Mouse (Mus musculus) lung, adult 2 months (tissue): ENCODE measurements at regions not wholly inside any gene's neighbourhood (a gene's known extent, or its start where the extent isn't known, plus 50 kb on each side); places are given as distances from the start of the nearest gene placed in this dataset.

Experiments
- DNase-seq: peaks from one replicate; pipeline ENCODE4 v3.0.0; 2022
- H3K4me1 ChIP-seq: fragments of 200-500 bp; 2 replicates; pipeline ENCODE4 v1.6.1; 2011; ENCODE audit warnings: low read length; ENCODE audit not compliant: control insufficient read depth, insufficient read depth
- H3K4me3 ChIP-seq: fragments of 200-500 bp; replicated peaks from 2 replicates; pipeline ENCODE3; 2011; ENCODE audit warnings: low read depth, mild to moderate bottlenecking, control low read depth, low read length; ENCODE audit errors: extremely low read depth
- CTCF ChIP-seq: fragments of 200-500 bp; IDR thresholded peaks from 2 replicates; pipeline ENCODE4 v1.5.1; 2011; ENCODE audit warnings: mild to moderate bottlenecking, low read length, control low read depth; ENCODE audit not compliant: insufficient read depth
- POLR2A ChIP-seq: fragments of 200-500 bp; IDR thresholded peaks from 2 replicates; pipeline ENCODE4 v1.6.1; 2011; ENCODE audit warnings: low read depth, mild to moderate bottlenecking, control low read depth, low read length, borderline replicate concordance; ENCODE audit errors: extremely low read depth
- WGBS: fragments of 180-500 bp; shearing (Covaris S2); methylation state at CpG from one replicate; pipeline ENCODE4 v1.1.7; 2018; 5-methylcytosine and 5-hydroxymethylcytosine counted together

DNA sequence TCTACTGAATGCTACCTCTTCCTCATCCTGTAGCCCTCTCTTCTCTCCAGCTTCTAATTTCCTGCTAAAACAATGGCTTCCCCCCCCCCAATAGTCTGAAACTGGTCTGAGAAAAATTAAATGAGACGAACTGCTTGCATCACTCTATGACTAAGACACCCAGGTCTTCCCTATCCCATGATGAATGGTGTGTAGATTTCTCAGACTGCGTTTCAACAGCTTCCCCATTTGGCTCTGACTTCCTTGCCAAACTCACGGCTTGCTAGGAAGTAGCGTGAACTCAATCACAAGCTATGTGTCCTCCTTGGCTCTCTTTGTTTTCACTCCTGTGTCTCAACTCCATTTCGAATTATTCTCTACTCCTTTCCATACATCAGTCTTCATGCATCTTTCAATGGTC is 126.4 kb upstream of the Rmdn2 start:
- Histone ChIP-seq H3K4me3 (no peak overlapping the region), H3K4me1 (peaks cover 3% of the 10 kb centered on the region)
- 59% methylated on average over 5 of the region's 5 CpGs for WGBS
- TF ChIP-seq CTCF (no peak), POLR2A (no peak)
- no peak for DNase-seq

DNA sequence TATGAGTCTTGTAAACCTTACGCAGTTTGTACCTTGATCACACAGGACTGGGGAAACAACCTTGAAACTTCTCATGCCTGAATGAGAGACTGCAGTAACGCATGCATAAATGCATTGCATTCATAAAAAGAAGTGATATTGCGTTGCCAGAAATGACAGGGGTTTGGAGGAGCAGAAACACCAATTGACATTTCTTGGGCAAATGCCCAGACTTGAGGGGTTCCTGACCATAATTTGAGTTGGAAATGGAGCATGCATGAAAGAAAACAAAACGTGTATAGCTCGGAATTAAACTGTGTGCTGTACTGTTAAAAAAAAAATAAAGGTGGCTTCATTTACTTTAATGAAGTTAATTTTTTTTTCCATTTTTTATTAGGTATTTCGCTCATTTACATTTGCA is 122.4 kb upstream of the Rmdn2 start:
- WGBS, result 79% methylated on average over 6 of the region's 6 CpGs
- no peak for DNase-seq
- no peak overlapping the region for H3K4me3 ChIP-seq
- TF ChIP-seq POLR2A, result no peak
- no peak for TF ChIP-seq CTCF
- no peaks in the 10 kb centered on the region for H3K4me1 ChIP-seq

DNA sequence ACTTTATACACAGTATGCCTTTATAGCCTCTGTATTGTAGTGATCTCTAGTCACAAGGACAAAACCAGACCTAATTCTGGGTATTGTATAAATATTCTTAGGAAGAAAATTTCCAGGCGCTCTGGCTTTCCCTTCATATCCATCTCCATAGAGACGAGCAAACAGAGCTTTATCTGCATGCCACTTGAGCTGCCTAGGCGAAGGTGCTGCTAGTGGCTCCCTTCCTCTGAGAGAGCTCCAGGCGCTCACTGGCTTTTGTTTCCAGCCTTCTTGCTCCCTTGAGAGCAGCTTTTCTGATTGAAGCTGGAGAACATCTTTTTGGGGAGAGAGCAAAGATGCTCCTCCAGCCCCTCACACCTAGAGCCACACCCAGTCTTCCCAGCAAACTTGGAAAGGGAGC is 114.0 kb upstream of the Rmdn2 start:
- 69% methylated on average over 4 of the region's 4 CpGs for WGBS
- no peaks in the 10 kb centered on the region; the same call in 1 of the 2 replicates for H3K4me1 ChIP-seq
- DNase-seq, result no peak
- no peak for TF ChIP-seq CTCF
- TF ChIP-seq POLR2A, result no peak
- H3K4me3 ChIP-seq, result no peak overlapping the region

DNA sequence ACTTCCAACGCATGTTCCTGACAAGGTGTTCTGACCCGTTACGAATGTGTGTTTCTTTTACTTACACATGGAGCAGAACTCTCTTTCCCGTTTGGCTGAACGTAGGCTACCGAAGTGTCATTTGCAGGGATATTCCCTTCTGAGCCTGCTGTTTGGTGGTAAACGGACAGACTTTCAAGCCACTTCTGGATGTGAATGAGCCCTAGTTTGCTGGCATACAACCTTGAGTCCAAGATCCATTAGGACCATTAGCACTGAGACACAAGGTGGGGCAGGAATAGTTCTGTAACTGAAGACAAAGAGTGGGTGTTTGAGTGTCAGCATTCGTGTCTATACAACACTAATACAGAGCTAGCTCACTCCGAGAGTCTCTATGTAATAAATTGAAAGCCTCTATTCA is 113.3 kb upstream of the Rmdn2 start:
- TF ChIP-seq CTCF, result no peak
- DNase-seq, result no peak
- 94% methylated on average over 9 of the region's 9 CpGs for WGBS
- Histone ChIP-seq H3K4me3 (no peak overlapping the region), H3K4me1 (no peaks in the 10 kb centered on the region; the same call in 1 of the 2 replicates)

DNA sequence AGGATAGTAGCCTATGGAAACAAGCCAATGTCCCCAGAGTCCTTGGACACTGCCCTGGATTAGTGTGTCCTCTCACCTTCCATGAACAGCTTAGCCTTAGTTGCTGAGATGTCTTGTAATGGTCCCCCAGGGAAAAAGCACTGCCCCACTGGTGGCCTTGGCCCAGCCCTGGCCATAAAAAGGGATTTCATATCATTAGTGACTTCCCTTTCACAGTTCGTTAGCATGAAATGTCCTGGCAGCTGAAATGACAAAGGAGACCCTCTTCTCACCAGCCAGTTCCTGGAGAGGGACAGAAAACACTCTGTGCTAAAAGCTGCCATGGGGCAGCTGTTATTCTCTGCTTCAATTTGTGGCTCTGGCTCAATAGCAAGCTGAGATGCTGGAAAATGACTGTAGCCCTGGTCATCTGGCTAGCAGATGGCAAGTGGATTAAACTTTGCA is 110.6 kb upstream of the Rmdn2 start:
- WGBS, result 66% methylated on average over 1 of the region's 1 CpGs
- TF ChIP-seq CTCF (no peak), POLR2A (no peak)
- DNase-seq, result no peak
- Histone ChIP-seq H3K4me1 (no peaks in the 10 kb centered on the region; the same call in 1 of the 2 replicates), H3K4me3 (no peak overlapping the region)

DNA sequence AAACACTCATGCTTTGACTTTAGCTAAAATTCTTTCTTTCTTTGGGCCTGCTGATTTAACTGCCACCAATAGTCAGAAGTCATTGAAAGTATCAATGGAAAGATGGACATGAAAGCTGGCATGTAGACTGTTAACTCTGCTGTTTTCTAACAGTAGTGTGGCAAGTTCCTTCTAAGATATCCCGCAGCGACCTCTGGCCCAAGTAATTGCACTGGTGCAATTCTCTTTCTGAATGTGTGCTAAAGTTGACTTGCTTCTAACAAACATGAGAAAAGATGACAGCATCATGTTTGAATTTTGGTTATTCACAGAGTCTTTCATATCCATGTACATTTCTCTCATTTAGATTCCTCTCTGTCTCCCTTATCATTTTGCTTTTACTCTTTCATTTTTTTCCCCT is 109.7 kb upstream of the Rmdn2 start:
- H3K4me3 ChIP-seq, result no peak overlapping the region
- TF ChIP-seq CTCF, result no peak
- no peak for TF ChIP-seq POLR2A
- 74% methylated on average over 2 of the region's 2 CpGs for WGBS
- DNase-seq, result no peak
- H3K4me1 ChIP-seq, result no peaks in the 10 kb centered on the region; the same call in 1 of the 2 replicates

DNA sequence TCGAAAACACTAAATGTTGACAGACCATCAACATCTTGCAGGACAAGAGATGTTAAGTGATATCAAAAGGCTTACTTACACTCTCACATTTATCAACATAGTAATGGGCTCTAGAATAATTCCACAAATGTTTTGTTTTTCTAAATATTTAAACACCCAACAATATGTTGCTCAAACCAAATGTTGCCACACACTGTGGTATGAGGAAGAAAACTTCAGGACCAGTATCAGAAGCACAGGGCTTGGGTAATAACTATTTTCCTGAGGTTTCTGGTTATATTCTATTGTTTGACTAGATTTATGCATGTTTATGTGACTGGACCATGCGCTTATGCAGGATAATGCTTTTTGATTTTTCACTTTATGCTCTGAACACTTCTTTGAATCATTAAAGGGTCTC is 108.6 kb upstream of the Rmdn2 start:
- Histone ChIP-seq H3K4me3 (no peak overlapping the region), H3K4me1 (no peaks in the 10 kb centered on the region; the same call in 1 of the 2 replicates)
- no peak for TF ChIP-seq POLR2A
- no peak for TF ChIP-seq CTCF
- 72% methylated on average over 2 of the region's 2 CpGs for WGBS
- no peak for DNase-seq

DNA sequence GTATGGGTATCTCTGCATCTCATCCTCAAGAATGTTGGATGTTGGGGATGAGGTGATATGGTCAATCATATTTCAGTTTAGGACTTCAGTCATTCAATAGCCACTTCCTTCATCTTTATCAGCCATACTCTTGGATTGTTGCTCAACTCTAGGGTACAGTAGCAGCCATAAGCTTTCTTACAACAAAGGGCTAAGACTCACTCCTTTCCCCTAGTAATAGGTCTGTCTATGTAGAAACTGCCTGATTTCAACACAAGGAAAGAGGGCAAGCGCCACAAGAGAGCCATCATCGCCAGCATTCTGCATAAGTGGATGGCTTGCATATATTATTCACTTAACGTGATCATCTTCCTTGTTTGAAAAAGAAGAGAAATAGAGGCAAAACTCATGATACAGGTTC is 107.5 kb upstream of the Rmdn2 start:
- Histone ChIP-seq H3K4me3 (no peak overlapping the region), H3K4me1 (no peaks in the 10 kb centered on the region; the same call in 1 of the 2 replicates)
- 88% methylated on average over 3 of the region's 3 CpGs for WGBS
- no peak for TF ChIP-seq CTCF
- TF ChIP-seq POLR2A, result no peak
- DNase-seq, result no peak

DNA sequence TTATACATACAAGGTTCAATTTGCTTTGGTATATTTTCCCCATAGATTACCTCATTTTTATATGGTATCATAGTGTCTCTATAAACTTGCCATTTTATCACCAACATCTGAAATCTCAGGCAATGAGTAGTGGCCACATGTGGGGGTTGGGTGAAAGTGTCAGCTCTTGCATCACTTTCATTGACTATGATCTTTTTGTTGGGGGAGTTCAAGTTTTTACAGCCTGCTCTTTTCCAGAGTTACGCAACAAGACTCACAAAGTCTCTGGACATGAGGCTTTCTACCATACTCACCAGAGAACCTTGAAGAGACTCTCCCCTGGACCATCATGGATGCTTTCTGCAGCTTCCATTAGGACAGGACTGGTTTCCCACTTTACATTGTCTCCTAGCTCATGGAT is 106.1 kb upstream of the Rmdn2 start:
- no peaks in the 10 kb centered on the region; the same call in 1 of the 2 replicates for H3K4me1 ChIP-seq
- 76% methylated on average over 1 of the region's 1 CpGs for WGBS
- H3K4me3 ChIP-seq, result no peak overlapping the region
- TF ChIP-seq CTCF (no peak), POLR2A (no peak)
- DNase-seq, result no peak

DNA sequence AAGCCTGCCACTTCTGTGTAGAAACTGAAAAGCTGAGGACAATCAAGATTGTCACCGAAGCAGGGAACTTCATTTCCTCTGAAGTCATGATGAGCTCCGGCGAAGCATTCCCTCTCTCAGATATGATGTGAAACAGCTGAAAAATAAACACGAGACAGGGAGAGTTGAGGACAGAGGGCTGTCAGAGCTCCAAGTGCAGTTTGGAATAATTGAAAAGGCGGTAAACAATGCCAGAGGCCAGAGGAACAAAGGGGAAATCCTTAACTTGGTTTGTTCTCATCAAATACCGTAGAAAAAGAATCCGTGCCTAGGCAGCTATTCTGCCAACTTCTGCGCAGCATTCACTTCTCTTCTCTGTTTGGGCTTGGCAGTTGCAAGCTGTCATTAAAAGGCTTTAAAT is 102.4 kb upstream of the Rmdn2 start:
- H3K4me3 ChIP-seq, result no peak overlapping the region
- TF ChIP-seq POLR2A (no peak), CTCF (no peak)
- H3K4me1 ChIP-seq, result no peaks in the 10 kb centered on the region; the same call in 1 of the 2 replicates
- WGBS, result 43% methylated on average over 8 of the region's 8 CpGs
- no peak for DNase-seq

DNA sequence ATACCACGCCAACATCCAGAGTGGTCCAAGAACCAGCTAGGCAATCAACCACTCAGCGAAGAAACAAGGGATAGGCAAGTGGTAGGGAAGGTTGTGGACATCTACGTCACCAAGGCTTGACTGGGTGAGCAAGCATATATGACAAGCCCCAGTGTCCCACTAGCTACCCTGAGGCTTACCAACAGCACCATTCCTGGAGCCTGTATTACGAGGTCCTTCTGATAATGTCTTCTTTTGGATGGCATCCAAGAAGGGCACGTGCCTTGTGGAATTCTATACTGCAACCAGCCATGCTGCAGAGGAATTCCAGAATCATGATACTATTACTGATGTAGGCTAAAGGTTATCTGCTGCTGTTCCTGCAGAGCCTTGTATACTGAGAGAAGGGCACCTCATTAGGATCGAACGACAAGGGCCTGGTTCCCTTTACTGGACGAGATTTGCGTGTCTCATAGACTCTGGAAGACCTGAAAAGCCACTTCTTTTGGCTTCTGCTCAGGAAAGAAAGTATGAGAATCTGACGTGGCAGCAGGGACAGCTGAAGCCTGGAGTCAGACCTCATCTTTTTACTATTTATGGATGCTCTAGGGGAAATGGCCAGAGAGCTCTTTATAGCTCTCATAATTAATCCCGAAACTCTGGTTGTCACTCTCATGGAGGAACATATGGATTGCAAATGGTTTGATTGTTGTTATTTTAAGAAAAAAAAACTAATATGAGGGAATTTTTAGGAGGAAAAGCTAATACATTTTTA is 101.5 kb upstream of the Rmdn2 start:
- 66% methylated on average over 11 of the region's 11 CpGs for WGBS
- DNase-seq, result no peak
- TF ChIP-seq POLR2A (no peak), CTCF (no peak)
- Histone ChIP-seq H3K4me1 (no peaks in the 10 kb centered on the region; the same call in 1 of the 2 replicates), H3K4me3 (no peak overlapping the region)
